Mouse (Mus musculus) stomach, embryonic 14.5 days (tissue): ENCODE data around the gene Krtap8-1. TPM values are rescaled to one million over a fixed set of nuclear protein-coding genes. Genes with fewer than 3 reads are reported as not detected.

Source experiments
- polyA plus RNA-seq: library from polyadenylated mRNA; unstranded; fragments of >200 nt; fragmentation: Nextera tagmentation; extraction: Ambion mirVana; gene quantifications from 2 replicates; pipeline ENCODE4 v1.2.1, GENCODE M21; 2014

The Krtap8-1 gene
- polyA plus RNA-seq, 1 experiment from 2014 or later: not detected

Other genes starting within 250 kb of the Krtap8-1 start
- gene Krtap21-1, start 84.1 kb downstream of the Krtap8-1 start, polyA plus RNA-seq: not detected in 2 replicates
- not detected in 2 replicates for gene Krtap6-2, start 67.8 kb downstream of the Krtap8-1 start, polyA plus RNA-seq
- not detected in 2 replicates for gene Krtap7-1, start 20.4 kb upstream of the Krtap8-1 start, polyA plus RNA-seq
- gene Krtap11-1, start 83.2 kb upstream of the Krtap8-1 start, polyA plus RNA-seq: not detected in 2 replicates